ENCODE assay signal across 20 mouse cellular contexts in genomic region chr17:56919725-56920124, GRCm38 (mm10). TPM values are rescaled to one million over a fixed set of nuclear protein-coding genes. Genes with fewer than 3 reads are reported as not detected.
"Had no signal": no experiment of that assay in that cellular context is flagged by ENCODE, and none has a peak within 500 bp of the region (broad histone marks: within the 10 kb centered on the region; RNA-seq: fewer than 3 reads in every experiment).

No protein-coding gene starts in this region.

- H3K4me2 ChIP-seq: intestine, embryonic 15.5 days; limb, embryonic 15.5 days; liver, embryonic 12.5 days; midbrain, embryonic 11.5 days had no signal

- H3K27ac ChIP-seq: intestine, embryonic 15.5 days; layer of hippocampus, adult 2 months; limb, embryonic 15.5 days; liver, embryonic 12.5 days; macrophage; stomach, postnatal 0 days had no signal

- H3K9me3 ChIP-seq: intestine, embryonic 15.5 days; limb, embryonic 15.5 days; liver, embryonic 12.5 days had no signal

- H3K27me3 ChIP-seq: intestine, embryonic 15.5 days; limb, embryonic 15.5 days; liver, embryonic 12.5 days; megakaryocyte, embryonic 14.5 days had no signal

- H3K4me3 ChIP-seq: intestine, embryonic 15.5 days; layer of hippocampus, adult 2 months; limb, embryonic 15.5 days; liver, embryonic 12.5 days; megakaryocyte, embryonic 14.5 days had no signal

- H3K9ac ChIP-seq: intestine, embryonic 15.5 days; limb, embryonic 15.5 days; liver, embryonic 12.5 days had no signal

- ATAC-seq: intestine, embryonic 15.5 days; liver, embryonic 12.5 days; midbrain, embryonic 16.5 days had no signal

- DNase-seq: kidney, adult 18-20 months; kidney, postnatal 10 days; kidney, postnatal 4 days; layer of hippocampus, postnatal 36 days had no signal

- H3K4me1 ChIP-seq: intestine, embryonic 15.5 days; limb, embryonic 15.5 days; liver, embryonic 12.5 days had no signal

RNA-seq across cellular contexts. Expression of gene 1700061G19Rik, which starts 44.4 kb away (rescaled TPM):
- total RNA-seq: left cerebral cortex, postnatal 25 days; neutrophil, adult 5-6 weeks had no signal
- polyA plus RNA-seq: macrophage had no signal

RNA-seq across cellular contexts. Expression of gene Acsbg2, which starts 45.5 kb away (rescaled TPM):
- total RNA-seq: layer of hippocampus, adult 2 months; layer of hippocampus, postnatal 36 days; left cerebral cortex, adult 8-10 months; left cerebral cortex, postnatal 25 days; neutrophil, adult 5-6 weeks had no signal
- polyA plus RNA-seq: intestine, embryonic 15.5 days; kidney, embryonic 14.5 days; limb, embryonic 11.5 days; limb, embryonic 15.5 days; liver, embryonic 12.5 days; liver, embryonic 16.5 days; macrophage; midbrain, embryonic 11.5 days; midbrain, embryonic 16.5 days; neural tube, embryonic 11.5 days had no signal
